8 mouse cellular contexts compared by ENCODE assay signal in genomic region chr14:100213066-100213465, GRCm38 (mm10).
DNase-seq lines count a peak whose midpoint lies in the region; ATAC-seq and TF ChIP-seq lines count a peak whose summit lies in the region.

No protein-coding gene starts in this region.

- peaks cover 13% of the 10 kb centered on the region for H3K4me1 ChIP-seq in forebrain, embryonic 10.5 days
- H3K4me1 ChIP-seq in hindbrain, embryonic 13.5 days (replicated peaks): peaks cover 25% of the 10 kb centered on the region

- no peaks in the 10 kb centered on the region for H3K27me3 ChIP-seq in forebrain, embryonic 10.5 days (ENCODE audit: poor library complexity, severe bottlenecking)
- no peaks in the 10 kb centered on the region for H3K27me3 ChIP-seq in hindbrain, embryonic 13.5 days

- H3K9ac ChIP-seq in hindbrain, embryonic 13.5 days: no peak overlapping the region

- 83% methylated on average over 7 of the region's 7 CpGs for WGBS in forebrain, embryonic 10.5 days
- WGBS in hindbrain, embryonic 13.5 days: 78% methylated on average over 7 of the region's 7 CpGs

- H3K9me3 ChIP-seq in forebrain, embryonic 10.5 days: no peaks in the 10 kb centered on the region
- no peaks in the 10 kb centered on the region for H3K9me3 ChIP-seq in hindbrain, embryonic 13.5 days

- 0 out of 2 replicates have a peak, but pooled peaks cover 7% of the 10 kb centered on the region for H3K36me3 ChIP-seq in forebrain, embryonic 10.5 days (replicated peaks)
- no peaks in the 10 kb centered on the region for H3K36me3 ChIP-seq in hindbrain, embryonic 13.5 days

- no peak for TF ChIP-seq CTCF in layer of hippocampus, adult 2 months (conservative IDR thresholded peaks at IDR 0.05)

- H3K4me3 ChIP-seq in layer of hippocampus, adult 2 months: peak overlapping the region; percentile 16; the same call in 1 of the 2 replicates
- no peak overlapping the region for H3K4me3 ChIP-seq in forebrain, embryonic 10.5 days
- H3K4me3 ChIP-seq in hindbrain, embryonic 13.5 days: no peak overlapping the region

- peak overlapping the region; percentile 63 for H3K27ac ChIP-seq in layer of hippocampus, adult 2 months
- H3K27ac ChIP-seq in forebrain, embryonic 10.5 days: no peak overlapping the region
- no peak overlapping the region for H3K27ac ChIP-seq in hindbrain, embryonic 13.5 days

- no peak for ATAC-seq in hindbrain, embryonic 13.5 days (ENCODE audit: low FRiP score)

- peak; percentile 21 to 37 for DNase-seq in spleen, adult 18-20 months
- no peak for DNase-seq in spleen, adult 12 weeks (ENCODE audit: low spot score)
- DNase-seq in frontal cortex, postnatal 10 days (ENCODE audit: low spot score in 2 of 2): peak; percentile 34 to 59
- peak; percentile 44 to 47 for DNase-seq in layer of hippocampus, adult 2 months (ENCODE audit: low spot score in 2 of 2)
- DNase-seq in right cerebral cortex, postnatal 14 days: peak; percentile 26
- DNase-seq in cerebellum, adult 11-12 months: no peak
- no peak for DNase-seq in forebrain, embryonic 10.5 days (ENCODE audit: extremely low spot score, low spot score)

- H3K4me2 ChIP-seq in hindbrain, embryonic 13.5 days: no peak overlapping the region

Comparison
In these comparisons a context has a peak if more than half of its experiments do, and no peak if none do; other contexts are left out.
1. DNase-seq: peak in spleen, adult 18-20 months (2 of 2), frontal cortex, postnatal 10 days (2 of 2), layer of hippocampus, adult 2 months (2 of 2) and right cerebral cortex, postnatal 14 days (single experiment); none in spleen, adult 12 weeks (single experiment), cerebellum, adult 11-12 months (single experiment) and forebrain, embryonic 10.5 days (single experiment).